Mouse (Mus musculus): ENCODE measurements around the gene Gstp1.

DNA sequence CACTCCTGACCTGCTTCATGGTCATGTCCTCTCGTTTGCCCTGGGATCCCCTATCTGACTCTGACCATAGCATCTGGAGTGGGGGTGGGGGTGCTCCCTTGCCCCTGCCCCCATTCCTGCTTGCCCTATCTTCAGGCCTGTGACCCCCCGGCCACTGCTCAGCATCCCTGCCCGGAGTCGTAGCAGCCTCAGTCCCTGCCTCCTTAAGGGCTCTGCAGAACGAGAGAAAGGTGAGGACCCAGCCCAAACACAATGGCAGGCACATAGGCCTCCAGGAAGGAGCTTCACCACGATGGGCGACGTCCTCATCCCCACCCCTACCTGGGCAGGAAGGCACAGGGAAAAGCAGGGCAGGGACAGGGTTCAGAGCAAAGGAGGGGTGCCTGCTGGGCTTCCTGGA lies 39.5 kb downstream of the Gstp1 start:
- TF ChIP-seq POLR2A (IDR thresholded peaks at IDR 0.05; ENCODE audit: insufficient read depth, low read depth, low read length) (no peak), CTCF (IDR thresholded peaks at IDR 0.05) (no peak), EP300 (IDR thresholded peaks at IDR 0.05; ENCODE audit: insufficient read depth, low read depth, low read length) (no peak)
